Mouse (Mus musculus) urinary bladder, adult 2 months (tissue): ENCODE results near the gene Pelp1. TPM values are rescaled to one million over a fixed set of nuclear protein-coding genes. Genes with fewer than 3 reads are reported as not detected.
"Not testable (repeated sequence)": the region's sequence is repeated elsewhere in the genome, so short reads cannot be mapped to it uniquely, and the experiment has no call there.

ENCODE experiments used
- DNase-seq: peaks from one replicate; pipeline ENCODE4 v3.0.0; 2022; ENCODE audit warnings: low spot score
- polyA plus RNA-seq: library from polyadenylated mRNA; depleted of rRNA; stranded (reverse); fragments of >200 nt; gene quantifications from 2 replicates; pipeline ENCODE4 v1.2.3, GENCODE M21; 2012

The Pelp1 gene
- polyA plus RNA-seq, 1 experiment = 11.1 TPM

GRCm38 (mm10) chr11:70426598-70426997 lies 16.8 kb upstream of the Pelp1 start:
- not testable (repeated sequence) for DNase-seq

- DNase-seq = no peak
Measured at GRCm38 (mm10) chr11:70419486-70419885, 9.7 kb upstream of the Pelp1 start.

- DNase-seq = no peak
Measured at GRCm38 (mm10) chr11:70418199-70418598, 8.4 kb upstream of the Pelp1 start.

GRCm38 (mm10) chr11:70413961-70414360 lies 4.1 kb upstream of the Pelp1 start:
- DNase-seq = no peak

- DNase-seq = no peak
Measured at GRCm38 (mm10) chr11:70412591-70412990, 2.8 kb upstream of the Pelp1 start.

- DNase-seq = no peak
Measured at GRCm38 (mm10) chr11:70410297-70410643, 439 bp upstream of the Pelp1 start.

- no peak for DNase-seq
Measured at GRCm38 (mm10) chr11:70403598-70403997, 6.2 kb downstream of the Pelp1 start.

- no peak for DNase-seq
Measured at GRCm38 (mm10) chr11:70389421-70389820, 20.4 kb downstream of the Pelp1 start.

GRCm38 (mm10) chr11:70387436-70387835 lies 22.4 kb downstream of the Pelp1 start:
- no peak for DNase-seq

- DNase-seq = no peak
Measured at GRCm38 (mm10) chr11:70384136-70384535, 25.7 kb downstream of the Pelp1 start.

- DNase-seq = no peak
Measured at GRCm38 (mm10) chr11:70381330-70381729, 28.5 kb downstream of the Pelp1 start.

- DNase-seq = no peak
Measured at GRCm38 (mm10) chr11:70380478-70381005, 29.3 kb downstream of the Pelp1 start.

- no peak for DNase-seq
Measured at GRCm38 (mm10) chr11:70376054-70376453, 33.8 kb downstream of the Pelp1 start.

- DNase-seq = no peak
Measured at GRCm38 (mm10) chr11:70374302-70374701, 35.5 kb downstream of the Pelp1 start.

GRCm38 (mm10) chr11:70372849-70373557 lies 36.8 kb downstream of the Pelp1 start:
- no peak for DNase-seq

GRCm38 (mm10) chr11:70372396-70372795 lies 37.4 kb downstream of the Pelp1 start:
- no peak for DNase-seq

GRCm38 (mm10) chr11:70368626-70369025 lies 41.2 kb downstream of the Pelp1 start:
- not testable (repeated sequence) for DNase-seq

- not testable (repeated sequence) for DNase-seq
Measured at GRCm38 (mm10) chr11:70367701-70368100, 42.1 kb downstream of the Pelp1 start.

GRCm38 (mm10) chr11:70351868-70352267 lies 58.0 kb downstream of the Pelp1 start, which contains the start of gene Alox15:
Alox15 (minus strand) TSS chr11:70352031.
- no peak for DNase-seq

GRCm38 (mm10) chr11:70348630-70349029 lies 61.2 kb downstream of the Pelp1 start:
- no peak for DNase-seq

- DNase-seq = no peak
Measured at GRCm38 (mm10) chr11:70347861-70348260, 62.0 kb downstream of the Pelp1 start.

- DNase-seq = no peak
Measured at GRCm38 (mm10) chr11:70345546-70345945, 64.3 kb downstream of the Pelp1 start.

- DNase-seq = no peak
Measured at GRCm38 (mm10) chr11:70345061-70345460, 64.8 kb downstream of the Pelp1 start.
